Mouse (Mus musculus) thymus, adult 2 months (tissue): ENCODE results near the gene Aldh4a1.

Source experiments
- CTCF ChIP-seq: fragments of 200-500 bp; IDR thresholded peaks from 2 replicates; pipeline ENCODE4 v1.5.1; 2012; ENCODE audit warnings: mild to moderate bottlenecking, control low read depth, low read length, moderate library complexity, borderline replicate concordance; ENCODE audit not compliant: control insufficient read depth, poor library complexity, insufficient read depth; ENCODE audit errors: extremely low read depth
- POLR2A ChIP-seq: fragments of 200-500 bp; IDR thresholded peaks from 2 replicates; pipeline ENCODE4 v1.6.1; 2012; ENCODE audit warnings: mild to moderate bottlenecking, low read length, control low read depth, moderate library complexity; ENCODE audit not compliant: control insufficient read depth, poor library complexity, insufficient read depth; ENCODE audit errors: extremely low read depth

- no peak for TF ChIP-seq CTCF
- no peak for TF ChIP-seq POLR2A
These were observed 15.2 kb downstream of the Aldh4a1 start for GRCm38 (mm10) chr4:139637847-139638246.
